Mouse (Mus musculus) lung, postnatal 4 days (tissue): Measurements from ENCODE around the gene Cyp39a1.

Source experiments
- DNase-seq, 2 experiments: peaks; one replicate each; pipeline ENCODE4 v3.0.0; 2021

Cyp39a1 gene

GRCm38 (mm10) chr17:43667290-43667843 lies at the start of gene Cyp39a1:
Gene Cyp39a1, plus strand, starts transcription at chr17:43667425.
- no peak for DNase-seq

GRCm38 (mm10) chr17:43619156-43619555 lies 48.1 kb upstream of the Cyp39a1 start:
- no peak for DNase-seq

GRCm38 (mm10) chr17:43622076-43622475 lies 45.1 kb upstream of the Cyp39a1 start:
- no peak for DNase-seq

- no peak for DNase-seq
Measured at GRCm38 (mm10) chr17:43628246-43628645, 39.0 kb upstream of the Cyp39a1 start.

- no peak for DNase-seq
Measured at GRCm38 (mm10) chr17:43629026-43629495, 38.2 kb upstream of the Cyp39a1 start.

- no peak for DNase-seq
Measured at GRCm38 (mm10) chr17:43629496-43630426, 37.5 kb upstream of the Cyp39a1 start, which contains the start of gene Tdrd6. Gene Tdrd6, minus strand, starts transcription at chr17:43630299.

GRCm38 (mm10) chr17:43630427-43630760 lies 36.8 kb upstream of the Cyp39a1 start:
- no peak for DNase-seq

- DNase-seq: no peak
Measured at GRCm38 (mm10) chr17:43637146-43637545, 30.1 kb upstream of the Cyp39a1 start.

GRCm38 (mm10) chr17:43640825-43641224 lies 26.4 kb upstream of the Cyp39a1 start:
- DNase-seq: no peak

GRCm38 (mm10) chr17:43643191-43643590 lies 24.0 kb upstream of the Cyp39a1 start:
- DNase-seq: no peak

- no peak for DNase-seq
Measured at GRCm38 (mm10) chr17:43644375-43644774, 22.9 kb upstream of the Cyp39a1 start.

- no peak for DNase-seq
Measured at GRCm38 (mm10) chr17:43645136-43645535, 22.1 kb upstream of the Cyp39a1 start.

GRCm38 (mm10) chr17:43646925-43647324 lies 20.3 kb upstream of the Cyp39a1 start:
- no peak for DNase-seq

GRCm38 (mm10) chr17:43649641-43650436 lies 17.4 kb upstream of the Cyp39a1 start:
- no peak for DNase-seq

GRCm38 (mm10) chr17:43651314-43652046 lies 15.7 kb upstream of the Cyp39a1 start:
- no peak for DNase-seq

- peak; percentile 90 to 93 for DNase-seq
Measured at GRCm38 (mm10) chr17:43666576-43667289, 492 bp upstream of the Cyp39a1 start, which contains the start of gene Slc25a27. Gene Slc25a27, minus strand, starts transcription at chr17:43667214.

GRCm38 (mm10) chr17:43669145-43669695 lies 2.0 kb downstream of the Cyp39a1 start:
- no peak for DNase-seq

GRCm38 (mm10) chr17:43671907-43672306 lies 4.7 kb downstream of the Cyp39a1 start:
- DNase-seq: no peak

- DNase-seq: peak in 1 of 2 experiments; percentile 36
Measured at GRCm38 (mm10) chr17:43675228-43675627, 8.0 kb downstream of the Cyp39a1 start.

- no peak for DNase-seq
Measured at GRCm38 (mm10) chr17:43676241-43676640, 9.0 kb downstream of the Cyp39a1 start.

GRCm38 (mm10) chr17:43677317-43677716 lies 10.1 kb downstream of the Cyp39a1 start:
- no peak for DNase-seq
